Mouse (Mus musculus) brain, embryonic 14.5 days (tissue): Measurements from ENCODE around the gene Gm20517.

Experiments
- CTCF ChIP-seq: fragments of 200-500 bp; IDR thresholded peaks from 2 replicates; pipeline ENCODE4 v1.5.1; 2012; ENCODE audit warnings: inconsistent platforms, mild to moderate bottlenecking, moderate library complexity, borderline replicate concordance; ENCODE audit not compliant: insufficient read depth, insufficient read length; ENCODE audit errors: extremely low read depth
- POLR2A ChIP-seq: fragments of 200-500 bp; IDR thresholded peaks from 2 replicates; pipeline ENCODE4 v1.6.1; 2012; ENCODE audit warnings: mild to moderate bottlenecking, inconsistent platforms, borderline replicate concordance; ENCODE audit not compliant: poor library complexity, insufficient read depth, insufficient read length, severe bottlenecking; ENCODE audit errors: extremely low read depth

GRCm38 (mm10) chr17:47671988-47672310, 60.6 kb downstream of the Gm20517 start:
- TF ChIP-seq CTCF (no peak), POLR2A (no peak)
